Mouse (Mus musculus): ENCODE results near the gene Frem3. TPM values are rescaled to one million over a fixed set of nuclear protein-coding genes. Genes with fewer than 3 reads are reported as not detected.

Gene Frem3
- 0.03 TPM in 1 of 2 replicates, not detected in the other for polyA plus RNA-seq (2016; fragmentation: Nextera tagmentation; extraction: Ambion mirVana)

- 2% methylated on average over 32 of the region's 32 CpGs for WGBS
- peak within 1 kb of the TSS; percentile 12; the same call in 1 of the 2 replicates for H3K9ac ChIP-seq
These were observed at the start of gene Frem3 for GRCm38 (mm10) chr8:80610549-80611440. Gene Frem3 (plus strand): TSS chr8:80611080.

GRCm38 (mm10) chr8:80564205-80564839 lies 46.6 kb upstream of the Frem3 start:
- peak; percentile 81 for ATAC-seq (ENCODE audit: low FRiP score)
- WGBS = 56% methylated on average over 3 of the region's 3 CpGs

More at GRCm38 (mm10) chr8:80610549-80611440, at the start of gene Frem3:
- Histone ChIP-seq H3K4me1 (peaks cover 14% of the 10 kb centered on the region), H3K27ac (no peak within 1 kb of the TSS), H3K9me3 (no peaks in the 10 kb centered on the region), H3K36me3 (replicated peaks) (no peaks in the 10 kb centered on the region), H3K4me2 (peak within 1 kb of the TSS; percentile 49), H3K4me3 (replicated peaks) (peak within 1 kb of the TSS; percentile 25), H3K27me3 (peaks cover 33% of the 10 kb centered on the region)
- no peak for ATAC-seq (ENCODE audit: low FRiP score)

DNA sequence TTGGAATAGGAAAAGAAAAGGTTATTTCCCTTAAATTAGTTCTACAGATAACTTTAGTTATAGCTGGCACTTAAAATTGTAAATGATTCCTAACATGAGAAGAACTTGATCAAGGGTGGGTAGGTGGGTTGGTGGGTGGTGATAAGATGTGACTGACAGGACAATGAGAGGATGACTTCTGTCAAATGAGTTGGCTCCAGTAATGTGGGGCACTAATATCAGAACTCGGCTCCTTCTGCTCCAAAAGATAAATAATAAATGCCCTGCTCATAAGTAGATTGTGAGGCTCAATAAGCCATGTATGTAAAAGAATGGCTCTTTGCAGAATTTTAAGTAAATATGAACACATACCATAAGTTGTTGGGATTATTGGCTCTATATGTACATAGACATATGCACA lies 43.4 kb upstream of the Frem3 start:
- H3K9ac ChIP-seq = no peak overlapping the region
- no peaks in the 10 kb centered on the region for H3K27me3 ChIP-seq
- no peaks in the 10 kb centered on the region for H3K9me3 ChIP-seq
- H3K4me2 ChIP-seq = no peak overlapping the region
- H3K36me3 ChIP-seq (replicated peaks) = no peaks in the 10 kb centered on the region
- ATAC-seq (ENCODE audit: low FRiP score) = no peak
- H3K4me1 ChIP-seq = peaks cover 10% of the 10 kb centered on the region
- H3K27ac ChIP-seq = no peak overlapping the region
- no peak overlapping the region for H3K4me3 ChIP-seq (replicated peaks)
- 95% methylated on average over 1 of the region's 1 CpGs for WGBS

More at GRCm38 (mm10) chr8:80564205-80564839, 46.6 kb upstream of the Frem3 start:
- Histone ChIP-seq H3K4me1 (peaks cover 10% of the 10 kb centered on the region), H3K4me3 (replicated peaks) (no peak overlapping the region), H3K4me2 (no peak overlapping the region), H3K27me3 (no peaks in the 10 kb centered on the region), H3K9me3 (no peaks in the 10 kb centered on the region), H3K9ac (no peak overlapping the region), H3K36me3 (replicated peaks) (no peaks in the 10 kb centered on the region), H3K27ac (no peak overlapping the region)

- no peak overlapping the region for H3K27ac ChIP-seq
- 64% methylated on average over 6 of the region's 6 CpGs for WGBS
- ATAC-seq (ENCODE audit: low FRiP score) = no peak
- H3K4me1 ChIP-seq = peaks cover 10% of the 10 kb centered on the region
- H3K36me3 ChIP-seq (replicated peaks) = no peaks in the 10 kb centered on the region
- H3K4me2 ChIP-seq = no peak overlapping the region
- no peak overlapping the region for H3K4me3 ChIP-seq (replicated peaks)
- H3K9ac ChIP-seq = no peak overlapping the region
- no peaks in the 10 kb centered on the region for H3K27me3 ChIP-seq
- no peaks in the 10 kb centered on the region for H3K9me3 ChIP-seq
These were observed 42.5 kb upstream of the Frem3 start for GRCm38 (mm10) chr8:80568243-80568995.

- 0 out of 2 replicates have a peak, but pooled peaks cover 2% of the 10 kb centered on the region for H3K4me1 ChIP-seq
- no peak overlapping the region for H3K4me3 ChIP-seq (replicated peaks)
- 72% methylated on average over 1 of the region's 1 CpGs for WGBS
- H3K27me3 ChIP-seq = no peaks in the 10 kb centered on the region
- H3K36me3 ChIP-seq (replicated peaks) = no peaks in the 10 kb centered on the region
- H3K9me3 ChIP-seq = no peaks in the 10 kb centered on the region
- no peak overlapping the region for H3K4me2 ChIP-seq
- no peak overlapping the region for H3K27ac ChIP-seq
- no peak overlapping the region for H3K9ac ChIP-seq
- ATAC-seq (ENCODE audit: low FRiP score) = no peak
These were observed 38.3 kb upstream of the Frem3 start for GRCm38 (mm10) chr8:80572417-80573061.

GRCm38 (mm10) chr8:80577126-80577525 lies 33.8 kb upstream of the Frem3 start:
- no peaks in the 10 kb centered on the region for H3K27me3 ChIP-seq
- no peak overlapping the region for H3K9ac ChIP-seq
- WGBS = 94% methylated on average over 2 of the region's 2 CpGs
- no peak overlapping the region for H3K4me3 ChIP-seq (replicated peaks)
- no peak overlapping the region for H3K27ac ChIP-seq
- ATAC-seq (ENCODE audit: low FRiP score) = no peak
- H3K9me3 ChIP-seq = no peaks in the 10 kb centered on the region
- no peaks in the 10 kb centered on the region for H3K36me3 ChIP-seq (replicated peaks)
- H3K4me2 ChIP-seq = no peak overlapping the region
- H3K4me1 ChIP-seq = no peaks in the 10 kb centered on the region

DNA sequence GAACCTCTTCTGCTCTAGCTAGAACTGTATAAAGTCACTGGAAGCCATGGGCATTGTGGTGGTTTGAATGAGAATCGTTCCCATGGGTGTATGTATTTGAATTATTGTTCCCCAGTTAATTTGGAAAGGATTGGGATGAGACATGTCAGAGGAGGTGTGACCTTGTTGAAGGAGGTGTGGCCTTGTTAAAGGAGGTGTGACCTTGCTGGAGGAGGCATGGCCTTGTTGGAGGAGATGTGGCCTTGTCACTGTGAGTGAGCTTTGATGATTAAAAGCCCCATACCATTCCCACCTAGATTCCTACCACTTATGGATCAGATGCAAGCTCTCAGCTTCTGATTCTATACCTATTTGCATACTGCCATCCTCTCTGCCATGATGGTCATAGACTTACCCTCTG lies 31.8 kb upstream of the Frem3 start:
- Histone ChIP-seq H3K27ac (no peak overlapping the region), H3K4me2 (no peak overlapping the region), H3K9ac (no peak overlapping the region), H3K27me3 (no peaks in the 10 kb centered on the region), H3K36me3 (replicated peaks) (no peaks in the 10 kb centered on the region), H3K4me3 (replicated peaks) (no peak overlapping the region), H3K9me3 (no peaks in the 10 kb centered on the region), H3K4me1 (no peaks in the 10 kb centered on the region)
- no peak for ATAC-seq (ENCODE audit: low FRiP score)
- 87% methylated on average over 1 of the region's 1 CpGs for WGBS

DNA sequence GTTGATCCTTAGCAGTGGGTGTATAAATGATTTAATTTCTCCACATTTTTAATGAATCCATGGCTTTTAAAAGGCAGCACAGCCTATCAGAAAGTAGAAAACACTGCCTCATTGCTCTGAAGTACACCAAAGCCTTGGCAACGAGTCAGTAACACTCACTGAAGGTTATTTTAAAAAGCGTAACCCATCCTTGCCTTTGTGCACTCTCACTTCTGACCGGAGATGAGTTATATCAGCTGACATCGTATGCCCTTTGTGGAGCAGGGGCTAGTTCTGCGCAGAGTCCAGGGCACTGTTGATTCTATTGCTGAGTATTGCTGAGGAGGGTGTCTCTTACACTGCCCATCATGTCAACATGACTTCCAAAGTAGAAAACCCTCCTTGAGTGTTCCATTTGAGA lies 18.3 kb upstream of the Frem3 start:
- Histone ChIP-seq H3K36me3 (replicated peaks) (no peaks in the 10 kb centered on the region), H3K9me3 (no peaks in the 10 kb centered on the region), H3K4me1 (no peaks in the 10 kb centered on the region), H3K9ac (no peak overlapping the region), H3K4me3 (replicated peaks) (no peak overlapping the region), H3K4me2 (no peak overlapping the region), H3K27me3 (no peaks in the 10 kb centered on the region), H3K27ac (no peak overlapping the region)
- no peak for ATAC-seq (ENCODE audit: low FRiP score)
- 89% methylated on average over 5 of the region's 5 CpGs for WGBS

- 85% methylated on average over 6 of the region's 6 CpGs for WGBS
- H3K9me3 ChIP-seq = no peaks in the 10 kb centered on the region
- H3K4me2 ChIP-seq = no peak overlapping the region
- no peaks in the 10 kb centered on the region for H3K27me3 ChIP-seq
- no peak for ATAC-seq (ENCODE audit: low FRiP score)
- H3K4me3 ChIP-seq (replicated peaks) = no peak overlapping the region
- H3K36me3 ChIP-seq (replicated peaks) = no peaks in the 10 kb centered on the region
- no peak overlapping the region for H3K9ac ChIP-seq
- no peak overlapping the region for H3K27ac ChIP-seq
- H3K4me1 ChIP-seq = no peaks in the 10 kb centered on the region
These were observed 10.2 kb upstream of the Frem3 start for GRCm38 (mm10) chr8:80600600-80601170.

- H3K27me3 ChIP-seq = no peaks in the 10 kb centered on the region
- no peak overlapping the region for H3K27ac ChIP-seq
- no peaks in the 10 kb centered on the region for H3K9me3 ChIP-seq
- H3K4me3 ChIP-seq (replicated peaks) = no peak overlapping the region
- H3K4me1 ChIP-seq = no peaks in the 10 kb centered on the region
- H3K9ac ChIP-seq = no peak overlapping the region
- 79% methylated on average over 4 of the region's 4 CpGs for WGBS
- H3K36me3 ChIP-seq (replicated peaks) = no peaks in the 10 kb centered on the region
- H3K4me2 ChIP-seq = no peak overlapping the region
- ATAC-seq (ENCODE audit: low FRiP score) = no peak
These were observed 9.0 kb upstream of the Frem3 start for GRCm38 (mm10) chr8:80601886-80602285.

- H3K9me3 ChIP-seq = no peaks in the 10 kb centered on the region
- H3K36me3 ChIP-seq (replicated peaks) = no peaks in the 10 kb centered on the region
- no peak overlapping the region for H3K9ac ChIP-seq
- H3K4me3 ChIP-seq (replicated peaks) = no peak overlapping the region
- no peak for ATAC-seq (ENCODE audit: low FRiP score)
- H3K4me2 ChIP-seq = no peak overlapping the region
- H3K4me1 ChIP-seq = peaks cover 14% of the 10 kb centered on the region
- WGBS = 95% methylated on average over 4 of the region's 4 CpGs
- H3K27ac ChIP-seq = no peak overlapping the region
- peaks cover 23% of the 10 kb centered on the region for H3K27me3 ChIP-seq
These were observed 3.8 kb upstream of the Frem3 start for GRCm38 (mm10) chr8:80607082-80607481.
